Mouse (Mus musculus): ENCODE data around the gene Nfkbil1.

GRCm38 (mm10) chr17:35262664-35263522 lies 27.3 kb upstream of the Nfkbil1 start, which contains the start of gene H2-D1:
- TF ChIP-seq CTCF (IDR thresholded peaks at IDR 0.05; ENCODE audit: extremely low read depth, insufficient read depth, insufficient read length, insufficient replicate concordance) (no peak), POLR2A (IDR thresholded peaks at IDR 0.05; ENCODE audit: low read depth, low read length) (peak; percentile 99)

Data from spleen, adult 2 months (tissue).